Mouse (Mus musculus): ENCODE measurements around the gene Bcl3. TPM values are rescaled to one million over a fixed set of nuclear protein-coding genes. Genes with fewer than 3 reads are reported as not detected.
A peak's percentile ranks its signal among the peaks of the same experiment; 100 is the strongest.

Gene Bcl3
- polyA plus RNA-seq, 1 experiment: 0.80 TPM

DNA sequence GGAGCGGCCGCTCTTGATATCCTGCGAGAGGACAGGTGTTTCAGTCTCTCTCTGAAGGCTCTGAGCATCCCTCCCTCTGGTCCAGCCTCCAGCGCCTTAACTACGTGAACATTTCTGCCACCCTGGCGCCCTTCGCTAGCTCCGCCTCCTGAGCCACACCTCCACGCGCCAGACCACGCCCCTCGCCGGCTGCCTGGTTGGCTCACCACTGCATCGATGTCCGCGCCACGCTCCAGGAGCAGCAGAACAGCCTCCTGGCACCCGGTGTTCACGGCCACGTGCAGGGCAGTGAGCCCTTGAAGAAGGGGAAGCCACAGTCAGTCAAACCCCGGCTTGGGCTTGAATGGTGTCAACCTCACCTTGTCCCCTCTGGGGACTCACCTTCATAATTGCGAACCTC is 11.5 kb downstream of the Bcl3 start:
- Histone ChIP-seq H3K27ac (ENCODE audit: insufficient read depth, low read length) (no peak overlapping the region), H3K27me3 (ENCODE audit: control insufficient read depth, insufficient read depth, low read length) (no peaks in the 10 kb centered on the region; the same call in 1 of the 2 replicates), H3K4me1 (ENCODE audit: control insufficient read depth, insufficient read depth, low read length) (no peaks in the 10 kb centered on the region), H3K4me3 (replicated peaks; ENCODE audit: insufficient read depth, low read depth, low read length) (no peak overlapping the region)
- no peak for TF ChIP-seq POLR2A (IDR thresholded peaks at IDR 0.05; ENCODE audit: borderline replicate concordance, insufficient read depth, low read length)
- no peak for TF ChIP-seq CTCF (IDR thresholded peaks at IDR 0.05; ENCODE audit: borderline replicate concordance, insufficient read depth, low read depth, low read length)
- no peak for DNase-seq
- 2% methylated on average over 22 of the region's 22 CpGs for WGBS

DNA sequence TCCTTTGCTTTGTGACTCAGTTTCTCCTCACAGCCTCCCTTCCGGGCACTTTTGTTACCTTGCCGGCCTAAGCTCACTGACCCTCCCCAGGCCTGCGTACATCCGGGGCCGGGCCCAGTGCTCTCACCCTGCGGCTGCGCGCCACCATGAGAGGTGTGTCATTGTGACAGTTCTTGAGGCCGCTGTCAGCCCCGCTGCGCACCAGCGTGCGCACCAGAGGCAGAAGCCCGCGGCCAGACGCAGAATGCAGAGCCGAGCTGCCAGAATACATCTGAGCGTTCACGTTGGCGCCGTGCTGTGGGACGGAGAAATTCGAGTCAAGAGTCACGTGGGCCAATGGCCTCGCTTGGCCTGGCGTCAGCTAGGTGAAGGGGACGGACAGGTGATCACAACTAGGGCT is 13.2 kb downstream of the Bcl3 start:
- H3K4me1 ChIP-seq (ENCODE audit: control insufficient read depth, insufficient read depth, low read length): no peaks in the 10 kb centered on the region
- no peak for TF ChIP-seq CTCF (IDR thresholded peaks at IDR 0.05; ENCODE audit: borderline replicate concordance, insufficient read depth, low read depth, low read length)
- no peak for TF ChIP-seq POLR2A (IDR thresholded peaks at IDR 0.05; ENCODE audit: borderline replicate concordance, insufficient read depth, low read length)
- DNase-seq: no peak
- H3K27me3 ChIP-seq (ENCODE audit: control insufficient read depth, insufficient read depth, low read length): no peaks in the 10 kb centered on the region
- H3K27ac ChIP-seq (ENCODE audit: insufficient read depth, low read length): no peak overlapping the region
- H3K4me3 ChIP-seq (replicated peaks; ENCODE audit: insufficient read depth, low read depth, low read length): no peak overlapping the region
- WGBS: 8% methylated on average over 27 of the region's 27 CpGs

DNA sequence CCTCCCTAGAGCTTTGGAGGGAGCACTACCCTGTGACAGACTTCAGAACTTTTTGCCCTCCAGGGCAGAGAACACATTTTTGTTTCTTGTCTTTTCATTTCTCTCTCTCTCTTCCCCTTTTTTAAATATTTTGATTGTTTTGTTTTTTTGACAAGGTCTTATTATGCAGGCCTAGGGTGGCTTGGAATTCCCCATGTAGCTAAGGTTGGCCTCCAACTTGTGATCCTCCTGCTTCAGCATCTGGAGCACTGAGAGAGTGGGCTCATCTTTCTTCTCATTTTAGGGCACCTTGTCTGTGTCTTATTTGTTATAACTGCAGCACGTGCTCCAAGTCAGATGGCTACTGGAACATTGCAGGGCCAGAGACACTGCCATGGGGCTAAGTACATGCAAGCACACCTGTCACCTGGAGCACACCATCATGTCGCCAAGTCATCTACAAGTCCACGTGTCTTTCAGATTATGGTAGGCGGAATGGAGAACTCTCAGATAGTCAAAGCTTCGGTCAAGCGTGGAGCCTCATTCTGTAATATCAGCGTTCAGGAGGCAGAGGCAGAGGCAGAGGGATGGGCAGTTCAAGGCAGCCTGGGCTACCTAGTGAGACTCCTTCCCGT is 16.1 kb downstream of the Bcl3 start:
- H3K4me1 ChIP-seq (ENCODE audit: control insufficient read depth, insufficient read depth, low read length): no peaks in the 10 kb centered on the region
- WGBS: 75% methylated on average over 8 of the region's 8 CpGs
- DNase-seq: no peak
- no peak overlapping the region for H3K27ac ChIP-seq (ENCODE audit: insufficient read depth, low read length)
- TF ChIP-seq POLR2A (IDR thresholded peaks at IDR 0.05; ENCODE audit: borderline replicate concordance, insufficient read depth, low read length): no peak
- TF ChIP-seq CTCF (IDR thresholded peaks at IDR 0.05; ENCODE audit: borderline replicate concordance, insufficient read depth, low read depth, low read length): no peak
- H3K27me3 ChIP-seq (ENCODE audit: control insufficient read depth, insufficient read depth, low read length): no peaks in the 10 kb centered on the region
- no peak overlapping the region for H3K4me3 ChIP-seq (replicated peaks; ENCODE audit: insufficient read depth, low read depth, low read length)

DNA sequence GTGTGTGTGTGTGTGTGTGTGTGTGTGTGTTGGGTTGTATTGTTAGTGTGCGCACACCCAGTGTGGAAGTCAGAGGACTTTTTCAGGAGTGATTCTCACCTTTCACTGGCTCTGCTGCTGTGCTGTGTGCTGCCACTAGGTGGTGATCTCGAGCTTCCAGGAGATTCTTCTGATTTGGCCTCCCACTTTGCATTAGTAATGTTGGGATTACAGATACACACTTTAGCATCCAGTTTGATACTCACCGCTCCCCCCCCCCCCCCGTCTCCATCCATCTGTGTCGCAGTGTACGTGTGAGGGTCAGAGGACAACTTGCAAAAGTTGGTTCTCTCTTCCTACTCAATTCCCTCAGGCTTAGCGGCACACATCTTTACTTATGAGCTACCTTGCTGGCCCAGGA is 19.6 kb downstream of the Bcl3 start:
- peak; percentile 21 to 64 for DNase-seq
- Histone ChIP-seq H3K27ac (ENCODE audit: insufficient read depth, low read length) (no peak overlapping the region), H3K27me3 (ENCODE audit: control insufficient read depth, insufficient read depth, low read length) (no peaks in the 10 kb centered on the region), H3K4me1 (ENCODE audit: control insufficient read depth, insufficient read depth, low read length) (no peaks in the 10 kb centered on the region), H3K4me3 (replicated peaks; ENCODE audit: insufficient read depth, low read depth, low read length) (no peak overlapping the region)
- WGBS: 17% methylated on average over 7 of the region's 7 CpGs
- TF ChIP-seq CTCF (IDR thresholded peaks at IDR 0.05; ENCODE audit: borderline replicate concordance, insufficient read depth, low read depth, low read length) (peak; percentile 89), POLR2A (IDR thresholded peaks at IDR 0.05; ENCODE audit: borderline replicate concordance, insufficient read depth, low read length) (no peak)

DNA sequence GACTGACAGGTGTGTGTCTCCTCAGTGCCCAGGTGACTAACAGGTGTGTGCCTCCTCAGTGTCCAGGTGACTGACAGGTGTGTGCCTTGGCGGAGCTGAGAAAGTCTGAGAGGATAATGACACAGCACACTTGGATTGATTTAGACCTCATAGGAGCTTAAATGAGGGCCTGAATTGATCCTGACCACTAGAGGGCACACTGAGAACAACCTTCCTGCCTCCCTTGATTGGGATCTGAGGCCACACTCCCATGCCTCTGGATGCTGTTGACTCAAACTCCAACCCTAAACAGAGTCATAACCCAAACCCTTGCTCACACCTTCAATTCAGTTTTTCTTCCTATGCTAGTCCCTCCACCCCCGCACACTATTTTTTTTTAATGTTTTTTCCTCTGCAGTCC is 21.8 kb downstream of the Bcl3 start:
- TF ChIP-seq POLR2A (IDR thresholded peaks at IDR 0.05; ENCODE audit: borderline replicate concordance, insufficient read depth, low read length) (no peak), CTCF (IDR thresholded peaks at IDR 0.05; ENCODE audit: borderline replicate concordance, insufficient read depth, low read depth, low read length) (peak; percentile 56)
- Histone ChIP-seq H3K27me3 (ENCODE audit: control insufficient read depth, insufficient read depth, low read length) (peaks cover 3% of the 10 kb centered on the region; the same call in 1 of the 2 replicates), H3K4me3 (replicated peaks; ENCODE audit: insufficient read depth, low read depth, low read length) (no peak overlapping the region), H3K27ac (ENCODE audit: insufficient read depth, low read length) (no peak overlapping the region), H3K4me1 (ENCODE audit: control insufficient read depth, insufficient read depth, low read length) (no peaks in the 10 kb centered on the region)
- DNase-seq: no peak
- WGBS: 29% methylated on average over 2 of the region's 2 CpGs

DNA sequence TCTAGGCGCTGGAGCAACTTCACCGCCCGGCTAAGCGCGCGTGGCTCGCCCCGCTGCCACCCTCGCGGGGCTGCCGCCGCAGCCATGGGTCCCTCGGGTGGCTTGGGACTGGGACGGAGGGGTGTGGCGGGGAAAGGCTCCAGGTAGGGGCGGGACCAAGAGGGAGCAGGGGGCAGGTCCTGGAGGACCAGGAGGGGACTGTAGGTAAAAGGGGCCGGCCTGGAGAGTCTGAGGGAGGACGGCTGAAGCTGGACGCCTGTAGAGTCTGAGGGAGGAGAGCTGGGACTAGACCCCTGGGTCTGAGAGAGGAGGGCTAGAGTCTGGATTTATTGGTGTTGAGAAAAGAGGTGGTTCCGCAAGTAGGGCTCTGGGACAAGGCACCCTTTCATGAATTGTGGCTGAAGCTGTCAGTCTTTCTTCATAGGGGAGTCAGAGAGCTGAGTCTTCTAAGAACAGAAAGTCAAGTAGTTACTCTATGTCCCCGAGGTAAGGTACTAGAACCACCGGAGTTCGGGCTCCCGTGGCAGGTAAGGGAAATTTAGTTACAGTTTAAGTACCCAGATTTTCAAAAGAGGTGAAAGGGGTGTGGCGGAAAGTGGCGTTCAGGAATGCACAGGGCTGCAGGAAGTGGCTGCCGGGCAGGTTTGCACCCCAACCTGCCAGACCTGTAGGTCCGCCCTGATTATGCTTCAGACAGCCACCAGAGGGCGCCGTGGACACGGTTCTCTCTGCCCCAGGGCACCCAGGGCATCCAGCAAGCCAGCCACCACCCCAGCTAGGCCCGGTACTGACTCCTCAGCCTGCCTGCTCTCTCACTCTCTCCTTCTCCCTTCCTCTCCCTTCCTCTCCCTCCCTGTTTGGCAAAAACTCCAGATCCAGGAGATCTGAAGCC is 25.6 kb downstream of the Bcl3 start, which contains the start of gene Cblc:
Gene Cblc (minus strand): TSS at position 113 of the 892 bp plus-strand sequence.
- Histone ChIP-seq H3K27me3 (ENCODE audit: control insufficient read depth, insufficient read depth, low read length) (peaks cover 3% of the 10 kb centered on the region; the same call in 1 of the 2 replicates), H3K4me1 (ENCODE audit: control insufficient read depth, insufficient read depth, low read length) (no peaks in the 10 kb centered on the region), H3K4me3 (replicated peaks; ENCODE audit: insufficient read depth, low read depth, low read length) (no peak within 1 kb of the TSS), H3K27ac (ENCODE audit: insufficient read depth, low read length) (no peak within 1 kb of the TSS)
- no peak for TF ChIP-seq POLR2A (IDR thresholded peaks at IDR 0.05; ENCODE audit: borderline replicate concordance, insufficient read depth, low read length)
- TF ChIP-seq CTCF (IDR thresholded peaks at IDR 0.05; ENCODE audit: borderline replicate concordance, insufficient read depth, low read depth, low read length): peak; percentile 58
- peak; percentile 32 to 58 for DNase-seq
- 2% methylated on average over 32 of the region's 32 CpGs for WGBS

DNA sequence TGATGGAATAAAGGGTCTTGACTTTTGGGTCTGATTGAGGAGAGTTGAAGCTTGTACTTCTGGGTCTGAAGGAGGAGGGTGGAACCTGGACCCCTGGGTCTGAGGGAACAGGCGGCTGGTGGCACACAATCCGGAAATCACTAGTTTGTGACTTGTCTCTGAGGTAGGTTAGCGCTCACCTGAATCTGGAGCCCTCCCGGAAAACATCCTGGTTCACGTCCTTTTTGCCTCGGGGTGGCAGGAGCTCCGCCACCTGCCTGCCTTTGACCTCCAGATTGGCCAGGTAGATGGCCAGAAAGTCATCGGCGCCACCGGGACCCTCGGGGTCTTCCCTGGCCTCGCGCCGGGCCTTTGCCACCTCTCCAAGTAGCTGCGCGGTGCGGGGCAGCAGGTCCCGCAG is 26.3 kb downstream of the Bcl3 start:
- WGBS: 20% methylated on average over 18 of the region's 18 CpGs
- peaks cover 3% of the 10 kb centered on the region; the same call in 1 of the 2 replicates for H3K27me3 ChIP-seq (ENCODE audit: control insufficient read depth, insufficient read depth, low read length)
- H3K4me3 ChIP-seq (replicated peaks; ENCODE audit: insufficient read depth, low read depth, low read length): no peak overlapping the region
- no peak for DNase-seq
- H3K4me1 ChIP-seq (ENCODE audit: control insufficient read depth, insufficient read depth, low read length): no peaks in the 10 kb centered on the region
- H3K27ac ChIP-seq (ENCODE audit: insufficient read depth, low read length): no peak overlapping the region
- no peak for TF ChIP-seq POLR2A (IDR thresholded peaks at IDR 0.05; ENCODE audit: borderline replicate concordance, insufficient read depth, low read length)
- no peak for TF ChIP-seq CTCF (IDR thresholded peaks at IDR 0.05; ENCODE audit: borderline replicate concordance, insufficient read depth, low read depth, low read length)

All from cerebellum, adult 2 months (tissue).